Mouse (Mus musculus): ENCODE measurements around the gene Hibadh.
A peak's percentile ranks its signal among the peaks of the same experiment; 100 is the strongest.
"Not testable (repeated sequence)": the region's sequence is repeated elsewhere in the genome, so short reads cannot be mapped to it uniquely, and the experiment has no call there.

The Hibadh gene

GRCm38 (mm10) chr6:52640224-52640712 is at the start of gene Hibadh:
TSS of gene Hibadh (minus strand) at chr6:52640389.
- DNase-seq = peak; percentile 99

- DNase-seq = peak; percentile 65
Observed at GRCm38 (mm10) chr6:52686901-52687500, 46.8 kb upstream of the Hibadh start.

- no peak for DNase-seq
Observed at GRCm38 (mm10) chr6:52682607-52683006, 42.4 kb upstream of the Hibadh start.

GRCm38 (mm10) chr6:52681847-52682485 is 41.8 kb upstream of the Hibadh start:
- DNase-seq = peak; percentile 15

GRCm38 (mm10) chr6:52680458-52681032 is 40.4 kb upstream of the Hibadh start:
- DNase-seq = peak; percentile 26

GRCm38 (mm10) chr6:52679565-52679964 is 39.4 kb upstream of the Hibadh start:
- peak; percentile 64 for DNase-seq

GRCm38 (mm10) chr6:52677534-52677933 is 37.3 kb upstream of the Hibadh start:
- not testable (repeated sequence) for DNase-seq

GRCm38 (mm10) chr6:52675222-52675921 is 35.2 kb upstream of the Hibadh start:
- DNase-seq = peak; percentile 68

- DNase-seq = peak; percentile 50
Observed at GRCm38 (mm10) chr6:52674541-52674940, 34.4 kb upstream of the Hibadh start.

- no peak for DNase-seq
Observed at GRCm38 (mm10) chr6:52673706-52674105, 33.5 kb upstream of the Hibadh start.

- no peak for DNase-seq
Observed at GRCm38 (mm10) chr6:52672539-52672938, 32.4 kb upstream of the Hibadh start.

GRCm38 (mm10) chr6:52671791-52672190 is 31.6 kb upstream of the Hibadh start:
- DNase-seq = no peak

- not testable (repeated sequence) for DNase-seq
Observed at GRCm38 (mm10) chr6:52669878-52670277, 29.7 kb upstream of the Hibadh start.

- peak; percentile 37 for DNase-seq
Observed at GRCm38 (mm10) chr6:52667641-52668040, 27.5 kb upstream of the Hibadh start.

- peak; percentile 30 for DNase-seq
Observed at GRCm38 (mm10) chr6:52663021-52663420, 22.8 kb upstream of the Hibadh start.

GRCm38 (mm10) chr6:52655266-52655665 is 15.1 kb upstream of the Hibadh start:
- DNase-seq = no peak

- DNase-seq = no peak
Observed at GRCm38 (mm10) chr6:52648806-52649205, 8.6 kb upstream of the Hibadh start.

GRCm38 (mm10) chr6:52648031-52648430 is 7.8 kb upstream of the Hibadh start:
- no peak for DNase-seq

- no peak for DNase-seq
Observed at GRCm38 (mm10) chr6:52645926-52646325, 5.7 kb upstream of the Hibadh start.

GRCm38 (mm10) chr6:52642152-52642551 is 2.0 kb upstream of the Hibadh start:
- DNase-seq = no peak

GRCm38 (mm10) chr6:52641076-52641475 is 887 bp upstream of the Hibadh start:
- DNase-seq = no peak

- peak; percentile 61 for DNase-seq
Observed at GRCm38 (mm10) chr6:52639546-52640223, 504 bp downstream of the Hibadh start.

All from kidney, postnatal 14 days (tissue).